In genomic region chr3:27938381-27939323, GRCm38 (mm10) we compare ENCODE assay signal across 7 mouse cellular contexts. TPM values are rescaled to one million over a fixed set of nuclear protein-coding genes. Genes with fewer than 3 reads are reported as not detected.
DNase-seq lines count a peak whose midpoint lies in the region; ATAC-seq lines count a peak whose summit lies in the region.

TSS of gene Pld1 (plus strand) at chr3:27938695.

- no peaks in the 10 kb centered on the region for H3K36me3 ChIP-seq in embryonic facial prominence, embryonic 11.5 days (replicated peaks; ENCODE audit: control insufficient read depth, insufficient read depth, low read depth, low read length)

- H3K9ac ChIP-seq in embryonic facial prominence, embryonic 11.5 days (replicated peaks; ENCODE audit: low read length): peak within 1 kb of the TSS; percentile 76

- no peaks in the 10 kb centered on the region for H3K4me1 ChIP-seq in embryonic facial prominence, embryonic 11.5 days (ENCODE audit: control insufficient read depth, insufficient read depth, low read length)

- H3K27ac ChIP-seq in embryonic facial prominence, embryonic 11.5 days (replicated peaks; ENCODE audit: low read depth, low read length): no peak within 1 kb of the TSS

- peak; percentile 13 to 42 for DNase-seq in adrenal gland, postnatal 4 days (ENCODE audit: low spot score in 2 of 2)
- DNase-seq in embryonic facial prominence, embryonic 11.5 days (ENCODE audit: low spot score): peak; percentile 52
- peak; percentile 83 for DNase-seq in kidney, adult 11 months
- DNase-seq in left cerebral cortex, postnatal 4 days: peak; percentile 34
- DNase-seq in mesoderm, embryonic 11.5 days (ENCODE audit: low read depth, low spot score): peak; percentile 66
- DNase-seq in right cerebral cortex, postnatal 36 days (ENCODE audit: low spot score in 2 of 2): peak; percentile 34 to 50

- under 1% methylated on average over 57 of the region's 68 CpGs for WGBS in embryonic facial prominence, embryonic 11.5 days

- intact Hi-C loops in left cerebral cortex, postnatal 4 days (cut with DNase I): no loop called here

- H3K27me3 ChIP-seq in embryonic facial prominence, embryonic 11.5 days (ENCODE audit: control insufficient read depth, insufficient read depth, low read length): no peaks in the 10 kb centered on the region

- H3K4me2 ChIP-seq in embryonic facial prominence, embryonic 11.5 days (ENCODE audit: low read depth, low read length): peak within 1 kb of the TSS; percentile 98

- H3K9me3 ChIP-seq in embryonic facial prominence, embryonic 11.5 days (replicated peaks; ENCODE audit: control insufficient read depth, low read length): no peaks in the 10 kb centered on the region

- peak; percentile 87 for ATAC-seq in embryonic facial prominence, embryonic 11.5 days (replicated peaks; ENCODE audit: insufficient number of reproducible peaks, low FRiP score, low TSS enrichment, low read depth)
- ATAC-seq in granulocyte monocyte progenitor cell, adult 5-6 weeks (replicated peaks; ENCODE audit: poor library complexity, severe bottlenecking): peak; percentile 60

- peak within 1 kb of the TSS; percentile 58 for H3K4me3 ChIP-seq in embryonic facial prominence, embryonic 11.5 days (ENCODE audit: low read depth, low read length)

RNA-seq across cellular contexts. Expression of gene Pld1, which starts in this region (rescaled TPM):
- total RNA-seq in adrenal gland, postnatal 4 days (2021): 10 to 100 TPM; 11.9 to 13.7 TPM
- polyA plus RNA-seq in embryonic facial prominence, embryonic 11.5 days (2014; fragmentation: Nextera tagmentation; extraction: Ambion mirVana): 2.5 and 3.3 TPM in 2 replicates
- 8.8 and 9.9 TPM in 2 replicates for total RNA-seq in granulocyte monocyte progenitor cell, adult 5-6 weeks (2014; fragmentation: Nextera tagmentation)
- 4.4 and 9.0 TPM in 2 replicates for total RNA-seq in granulocyte monocyte progenitor cell, adult 5-6 weeks (2017)
- total RNA-seq in left cerebral cortex, postnatal 4 days (2021): 1 to 10 TPM; 7.6 TPM

Comparison
In these comparisons a context has a peak if more than half of its experiments do, and no peak if none do; other contexts are left out.
1. DNase-seq: peak in every context shown above with its lines; median percentile 83 in kidney, adult 11 months; 66 in mesoderm, embryonic 11.5 days; 52 in embryonic facial prominence, embryonic 11.5 days; 42 in right cerebral cortex, postnatal 36 days; 34 in left cerebral cortex, postnatal 4 days; 28 in adrenal gland, postnatal 4 days.